Mouse (Mus musculus): ENCODE results near the gene Dmrtb1.

- no peak for TF ChIP-seq CTCF (IDR thresholded peaks at IDR 0.05; ENCODE audit: low read depth, low read length)
- no peak for TF ChIP-seq POLR2A (IDR thresholded peaks at IDR 0.05; ENCODE audit: borderline replicate concordance, low read depth, low read length)
Observed at GRCm38 (mm10) chr4:107693816-107694215, 9.8 kb upstream of the Dmrtb1 start.
